Mouse (Mus musculus) T-helper 1 cell (primary cell): ENCODE measurements around the gene Nup210.

Experiments
- in situ Hi-C: fragments of 300-600 bp; cut with MboI, MseI; formaldehyde crosslinking; loops from one replicate; pipeline ENCODE4 v1.15.1; 2025; ENCODE audit warnings: high pct_unique_total_duplicates

The Nup210 gene

GRCm38 (mm10) chr6:91108301-91108916 is 8.2 kb downstream of the Nup210 start:
- in situ Hi-C loops = loop anchor here (25.0 kb wide), 1 partner anchor 579 kb away; the partner anchor contains the start of gene Slc6a6

DNA sequence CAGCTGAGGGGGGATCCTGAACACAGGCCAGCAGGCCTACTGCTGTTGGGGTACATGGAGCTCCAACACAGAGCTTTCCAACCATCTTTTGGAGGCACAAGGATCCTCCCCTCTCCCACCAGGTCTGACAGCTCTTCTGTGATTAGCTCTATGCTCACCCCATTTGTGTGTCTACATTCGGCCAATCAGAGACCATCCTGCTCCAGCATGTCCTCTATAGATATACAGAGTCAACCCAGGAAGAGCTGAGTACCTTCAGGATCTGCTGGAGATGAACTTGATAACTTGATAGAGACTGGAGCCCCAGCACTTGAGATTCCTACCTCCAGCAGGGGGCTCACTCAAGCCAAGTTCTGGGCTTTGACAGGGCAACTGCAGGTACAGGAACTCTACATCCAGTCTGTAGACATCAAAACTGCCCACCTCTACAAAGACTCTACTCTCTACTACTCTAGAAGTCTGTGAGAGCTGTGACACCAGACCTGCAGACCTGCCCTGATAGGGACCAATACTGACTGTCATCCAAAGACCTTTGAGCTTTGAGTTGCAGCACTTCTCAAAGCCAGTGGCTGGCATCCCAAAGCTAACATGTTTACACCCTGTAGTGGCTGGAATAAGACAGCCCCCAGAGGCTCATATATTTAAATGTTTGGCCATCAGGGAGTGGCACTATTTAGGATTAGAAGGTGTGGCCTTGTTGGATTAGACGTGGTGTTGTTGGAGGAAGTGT is 11.1 kb downstream of the Nup210 start:
- in situ Hi-C loops = loop anchor here (25.0 kb wide), 1 partner anchor 582 kb away; the partner anchor contains the start of gene Slc6a6

DNA sequence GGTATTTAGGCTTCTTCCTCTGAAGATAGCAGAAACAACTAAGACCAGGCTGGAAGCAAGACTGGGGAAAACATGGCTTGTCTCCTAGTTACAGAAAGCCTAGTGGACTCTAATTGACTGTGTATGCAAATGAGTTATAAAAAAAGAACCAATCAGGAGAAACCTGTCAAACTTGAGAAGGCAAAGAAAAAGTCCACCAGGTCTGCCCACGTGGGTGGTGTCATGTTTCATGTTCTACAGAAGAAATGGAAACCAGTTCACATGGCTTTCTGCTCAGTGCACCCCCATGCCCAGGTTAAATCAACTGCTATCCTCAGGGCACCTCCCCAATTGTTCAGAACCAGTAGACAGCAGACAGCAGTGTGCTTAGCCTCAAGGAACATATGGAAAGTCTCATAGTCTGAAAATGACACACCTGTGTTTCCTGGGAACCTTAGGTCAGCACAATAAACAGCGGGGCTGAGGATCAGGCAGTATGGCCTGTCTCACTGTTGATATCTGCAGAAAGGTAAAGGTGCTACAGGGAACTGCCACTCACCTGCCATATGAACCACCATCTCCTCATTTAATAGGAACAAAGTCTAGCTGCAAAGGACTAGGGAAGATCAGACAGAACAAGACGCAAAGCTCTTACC is 11.7 kb downstream of the Nup210 start:
- in situ Hi-C loops = loop anchor here (25.0 kb wide), 1 partner anchor 582 kb away; the partner anchor contains the start of gene Slc6a6

DNA sequence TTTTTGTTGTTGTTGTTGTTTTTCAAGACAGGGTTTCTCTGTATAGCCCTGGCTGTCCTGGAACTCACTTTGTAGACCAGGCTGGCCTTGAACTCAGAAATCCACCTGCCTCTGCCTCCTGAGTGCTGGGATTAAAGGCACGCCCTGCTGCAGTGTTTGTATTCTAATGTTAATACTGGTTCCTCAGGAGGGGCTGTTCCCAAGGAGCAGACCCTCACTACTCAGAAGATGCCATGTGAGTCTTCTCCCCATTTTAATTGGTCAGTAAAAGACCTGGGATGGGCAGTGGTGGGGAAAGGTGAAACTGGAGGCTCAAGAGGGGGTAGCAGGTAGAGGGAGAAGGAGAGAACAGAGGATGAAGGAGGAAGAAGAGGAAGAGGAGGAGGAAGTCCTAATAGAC is 13.2 kb downstream of the Nup210 start:
- in situ Hi-C loops = loop anchor here (25.0 kb wide), 1 partner anchor 584 kb away; the partner anchor contains the start of gene Slc6a6

GRCm38 (mm10) chr6:91100621-91101020 is 16.0 kb downstream of the Nup210 start:
- in situ Hi-C loops = loop anchor here (25.0 kb wide), 1 partner anchor 587 kb away; the partner anchor contains the start of gene Slc6a6

DNA sequence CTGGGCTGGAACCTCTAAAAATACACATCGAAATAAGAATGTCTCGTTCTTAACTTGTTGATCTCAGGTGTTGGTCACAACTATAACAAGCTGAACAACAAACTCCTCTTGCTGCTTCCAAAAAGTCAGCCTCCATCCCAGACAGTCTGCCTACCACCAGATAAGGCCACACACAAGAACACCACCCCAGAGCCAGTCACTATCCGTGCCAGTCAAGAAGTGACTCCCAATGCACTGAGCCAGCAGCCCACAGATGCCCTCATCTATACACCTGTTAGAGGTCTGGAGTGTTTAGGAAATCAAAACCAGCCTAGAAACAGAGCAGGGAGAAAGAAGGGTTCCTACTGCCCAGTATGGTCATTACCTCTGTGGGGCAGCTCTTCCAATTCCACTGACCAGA is 18.8 kb downstream of the Nup210 start:
- in situ Hi-C loops = no loop called here

- in situ Hi-C loops = no loop called here
These were observed 21.5 kb downstream of the Nup210 start for GRCm38 (mm10) chr6:91095072-91095601.

DNA sequence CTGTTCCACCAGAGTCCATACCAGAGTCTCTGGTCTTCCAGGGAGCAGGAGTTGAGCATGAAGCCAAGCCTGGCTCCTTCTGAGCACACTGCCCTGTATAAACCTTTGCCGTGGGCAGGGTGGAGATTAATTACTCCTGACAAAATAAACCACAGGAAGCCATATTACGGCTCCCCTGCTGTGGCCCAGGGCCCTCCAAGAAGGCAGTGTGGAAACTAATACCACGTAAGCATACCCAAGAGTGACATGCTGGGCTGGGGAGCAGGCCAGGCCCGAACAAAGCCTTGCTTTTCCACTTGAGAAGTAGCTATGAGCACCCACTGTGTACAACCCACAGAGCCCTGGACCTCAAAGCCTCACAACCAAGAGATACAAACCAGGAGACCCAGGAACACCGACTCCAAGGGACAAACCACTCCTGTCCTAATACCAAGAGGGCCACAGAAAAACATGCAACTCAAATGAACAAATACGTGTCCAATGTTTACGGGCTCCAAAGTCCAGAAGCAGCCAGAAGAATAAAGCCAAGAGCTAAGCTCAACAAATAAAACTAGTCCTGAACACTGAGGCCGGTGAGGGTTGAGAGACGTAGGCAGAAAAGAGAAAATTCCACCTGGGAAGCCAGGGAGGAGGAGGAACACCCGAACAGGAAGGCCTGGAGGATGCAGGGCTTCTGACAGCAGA is 24.3 kb downstream of the Nup210 start:
- in situ Hi-C loops = no loop called here

DNA sequence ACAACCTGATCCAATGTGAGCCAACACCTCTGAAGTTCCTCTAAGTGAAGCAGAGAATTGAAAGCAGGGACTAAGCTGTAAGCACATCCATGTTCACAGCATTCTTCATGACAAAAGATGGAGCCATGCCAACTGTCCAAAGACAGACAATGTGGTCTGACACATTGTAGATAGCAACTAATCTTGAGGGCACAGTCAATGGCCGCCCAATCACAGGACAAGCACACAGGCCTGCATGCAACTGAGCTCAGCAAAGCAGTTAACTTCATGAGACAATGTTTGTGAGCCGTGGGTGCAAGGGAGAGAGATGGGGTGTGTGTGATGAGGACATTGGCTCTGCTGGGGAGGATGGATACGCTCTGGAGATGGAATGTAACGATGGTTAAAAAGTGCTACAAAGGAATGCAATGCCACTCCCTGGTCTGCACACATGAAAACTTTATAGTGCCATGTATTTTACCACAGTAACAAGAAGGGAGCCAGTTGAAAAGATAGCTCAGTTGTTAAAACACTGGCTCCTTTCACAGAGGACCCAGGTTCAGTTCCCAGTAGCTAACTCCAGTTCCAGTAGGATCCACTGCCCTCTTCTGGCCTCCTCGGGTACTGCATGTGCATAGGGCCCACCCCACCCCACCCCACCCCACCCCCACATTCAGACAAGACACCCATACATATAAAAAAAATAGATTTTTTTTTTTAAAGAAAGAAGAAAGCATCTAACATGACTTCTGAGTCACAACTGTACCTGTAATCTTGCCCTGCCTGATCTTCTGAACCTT is 31.3 kb downstream of the Nup210 start:
- in situ Hi-C loops = no loop called here

- in situ Hi-C loops = no loop called here
These were observed 36.6 kb downstream of the Nup210 start for GRCm38 (mm10) chr6:91080033-91080432.

DNA sequence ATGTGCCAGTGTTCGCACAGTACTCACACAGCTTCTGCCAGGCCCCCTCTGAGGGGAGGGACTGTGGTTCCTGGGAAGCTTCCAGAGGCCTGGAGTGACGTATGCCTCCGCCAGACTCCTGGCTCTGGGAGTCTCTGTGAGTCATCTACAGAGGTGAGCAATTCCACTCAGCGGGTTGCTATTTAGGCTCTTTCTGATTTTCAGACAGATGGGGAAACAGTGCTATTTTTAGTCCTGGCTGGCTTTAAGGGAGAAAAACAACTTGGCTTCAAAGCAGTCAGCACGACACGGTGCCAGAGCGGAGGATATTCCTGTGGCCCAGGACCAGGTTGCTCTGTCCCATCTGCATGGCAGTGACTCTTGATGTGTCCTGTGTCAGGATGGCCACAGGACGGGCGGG is 40.4 kb downstream of the Nup210 start:
- in situ Hi-C loops = no loop called here

DNA sequence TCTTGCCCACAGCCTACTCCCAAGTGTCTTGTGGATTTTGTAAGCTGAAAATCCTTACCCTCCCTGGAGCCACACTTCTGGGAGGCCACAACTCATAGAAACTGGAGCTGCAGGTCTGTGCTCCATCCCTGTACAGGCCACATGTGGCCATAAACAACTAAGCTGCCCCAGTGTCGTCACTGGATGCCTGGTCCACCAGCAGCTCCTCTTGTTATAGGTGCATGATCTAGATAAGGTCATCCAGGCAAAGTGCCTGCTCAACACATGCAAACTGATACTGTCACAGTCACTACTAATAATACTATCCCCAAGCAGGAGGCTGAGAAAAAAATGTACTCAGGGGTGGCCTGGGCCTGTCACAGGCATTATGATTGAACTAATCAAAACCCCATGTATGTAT is 48.1 kb downstream of the Nup210 start:
- in situ Hi-C loops = no loop called here

DNA sequence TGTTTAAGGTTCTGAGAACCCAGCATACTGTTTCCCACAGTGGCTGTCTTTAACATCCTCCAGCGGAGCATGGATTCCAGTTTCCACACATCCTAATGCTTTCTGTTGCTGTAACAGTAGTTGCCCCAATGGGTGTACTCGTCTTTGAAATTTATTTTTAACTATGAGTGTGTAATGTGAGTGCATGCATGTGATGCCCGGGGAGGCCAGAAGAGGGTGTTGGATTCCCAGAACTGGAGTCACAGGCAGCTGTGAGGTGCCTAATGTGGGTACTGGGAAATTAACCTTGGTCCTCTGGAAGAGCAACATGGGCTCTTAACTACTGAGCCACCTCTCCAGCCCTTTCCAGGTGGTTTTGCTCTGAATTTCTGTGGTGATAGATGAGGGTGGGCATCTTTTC is 49.6 kb downstream of the Nup210 start:
- in situ Hi-C loops = no loop called here

DNA sequence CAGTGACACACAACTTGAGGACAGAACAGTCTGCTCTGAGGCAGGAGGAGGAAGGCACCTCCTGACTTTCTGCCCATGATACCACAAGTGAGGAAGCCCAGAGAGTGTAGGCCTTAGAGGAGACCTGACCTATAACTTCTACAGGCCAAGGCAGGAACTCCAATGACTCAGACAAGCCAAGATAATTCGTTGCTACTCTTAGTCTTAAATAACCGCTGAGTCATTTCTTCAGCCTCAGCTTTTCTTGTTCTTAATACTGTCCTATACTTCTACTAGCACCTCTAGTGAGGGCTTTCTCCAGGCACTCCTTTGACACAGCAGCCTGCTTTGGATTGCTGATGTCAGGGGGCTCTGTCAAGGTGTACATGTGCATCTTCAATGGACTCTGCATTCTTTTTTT is 55.3 kb downstream of the Nup210 start:
- in situ Hi-C loops = no loop called here

GRCm38 (mm10) chr6:91059711-91060110 is 56.9 kb downstream of the Nup210 start:
- in situ Hi-C loops = no loop called here

DNA sequence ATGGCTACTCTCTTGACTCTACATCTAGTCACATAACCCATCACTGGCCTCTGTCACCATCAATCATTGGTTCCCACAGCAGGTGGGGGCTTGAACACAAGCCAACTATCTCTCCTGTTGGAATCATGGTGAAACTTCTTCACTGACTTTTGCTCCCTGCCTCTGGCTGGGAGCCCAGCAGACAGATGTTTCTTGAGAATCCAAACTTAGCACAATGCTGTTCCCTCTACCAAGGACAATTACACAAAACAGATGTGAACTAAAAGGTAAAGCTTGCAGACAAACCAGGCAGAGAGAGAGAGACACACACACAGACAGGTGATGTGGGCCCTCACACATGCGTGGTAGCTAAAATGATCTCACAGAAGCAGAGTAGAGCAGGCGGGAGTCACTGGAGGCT is 58.6 kb downstream of the Nup210 start:
- in situ Hi-C loops = no loop called here

DNA sequence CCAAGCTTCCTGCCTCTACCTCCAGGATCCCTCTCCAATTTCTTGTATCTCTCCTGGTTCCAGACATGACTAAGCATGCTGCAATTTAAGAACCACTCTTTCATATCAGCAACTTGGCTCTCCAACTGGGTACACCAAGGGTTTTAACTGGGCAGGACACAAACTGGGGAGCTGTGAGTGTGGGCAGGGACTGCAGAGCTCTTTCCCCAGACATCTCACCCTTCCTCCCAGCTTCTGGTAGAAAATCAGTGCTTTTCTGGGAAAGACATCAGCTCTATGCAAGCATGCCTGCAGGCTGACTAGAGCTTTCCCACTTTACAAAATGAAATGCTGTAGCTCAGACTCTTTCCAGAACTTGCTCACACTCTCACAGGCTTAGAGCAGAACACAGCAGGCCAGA is 60.3 kb downstream of the Nup210 start:
- in situ Hi-C loops = no loop called here

GRCm38 (mm10) chr6:91052572-91052971 is 64.1 kb downstream of the Nup210 start:
- in situ Hi-C loops = no loop called here

DNA sequence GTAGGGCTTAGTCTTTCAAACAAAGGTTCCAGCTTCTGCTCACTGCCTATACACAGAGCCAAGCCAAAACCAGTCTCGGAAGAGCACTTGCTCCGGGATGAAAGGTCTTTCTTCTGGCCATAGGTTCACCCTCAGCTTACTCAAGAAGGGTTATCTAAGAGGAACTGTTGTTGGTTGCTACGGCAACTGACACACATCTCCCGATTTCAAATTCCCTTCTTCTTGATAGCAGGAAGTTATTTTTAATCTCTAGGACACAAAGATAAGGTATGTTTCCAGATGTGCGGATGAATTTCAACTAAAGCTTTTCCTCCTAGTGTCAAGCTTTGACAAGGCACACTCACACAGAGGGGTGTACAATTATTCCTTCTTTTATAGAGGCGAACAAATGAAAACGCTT is 68.6 kb downstream of the Nup210 start:
- in situ Hi-C loops = no loop called here

DNA sequence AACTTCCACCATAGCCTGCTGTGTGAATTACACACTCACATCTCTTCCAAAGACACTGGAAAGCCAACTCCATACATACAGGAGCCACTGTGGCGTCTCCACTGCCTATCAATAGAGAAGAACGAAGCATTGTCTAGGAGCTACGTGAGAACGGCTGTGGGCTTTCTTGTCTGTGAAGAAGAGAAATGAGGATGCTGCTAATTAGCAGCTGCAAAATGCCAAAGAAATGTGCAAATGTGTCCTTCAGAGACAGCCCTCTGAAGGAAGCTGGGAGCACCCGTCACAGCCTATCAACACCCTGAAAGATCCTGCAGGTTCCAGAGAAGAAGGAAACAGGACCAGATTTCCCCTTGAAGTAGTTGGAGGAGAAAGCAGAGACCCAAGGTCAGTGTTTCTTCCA is 69.2 kb downstream of the Nup210 start:
- in situ Hi-C loops = no loop called here

GRCm38 (mm10) chr6:91046184-91046583 is 70.4 kb downstream of the Nup210 start:
- in situ Hi-C loops = no loop called here
